Mouse (Mus musculus): ENCODE results near the gene Snx32.

GRCm38 (mm10) chr19:5475069-5475714 is 35.1 kb downstream of the Snx32 start:
- TF ChIP-seq CTCF (IDR thresholded peaks at IDR 0.05; ENCODE audit: low read depth, low read length), result no peak
- no peak for TF ChIP-seq POLR2AphosphoS5 (IDR thresholded peaks at IDR 0.05; ENCODE audit: insufficient replicate concordance, low read depth, low read length)
- TF ChIP-seq TAL1 (conservative IDR thresholded peaks at IDR 0.05; ENCODE audit: low read depth, low read length), result no peak
